Mouse (Mus musculus) forebrain, embryonic 11.5 days (tissue): ENCODE measurements around the gene Grik5. TPM values are rescaled to one million over a fixed set of nuclear protein-coding genes. Genes with fewer than 3 reads are reported as not detected.

Experiments
- ATAC-seq: fragments of 200-750 bp; cut with Nextera tagmentation; replicated peaks from 2 replicates; pipeline ENCODE4 v1.8.0; 2017; ENCODE audit warnings: moderate TSS enrichment; ENCODE audit not compliant: low FRiP score
- DNase-seq: peaks from one replicate; pipeline ENCODE4 v3.0.0-alpha.2; 2017; ENCODE audit warnings: low spot score
- H3K27ac ChIP-seq: fragments of 300-500 bp; sonication (generic); 2 replicates; pipeline ENCODE4 v1.5.1; 2014; ENCODE audit warnings: low read depth, low read length
- H3K27me3 ChIP-seq: fragments of 300-500 bp; sonication (generic); 2 replicates; pipeline ENCODE4 v1.6.1; 2014; ENCODE audit warnings: mild to moderate bottlenecking, low read length, mixed read lengths; ENCODE audit not compliant: control insufficient read depth, insufficient read depth
- H3K36me3 ChIP-seq: fragments of 300-500 bp; sonication (generic); 2 replicates; pipeline ENCODE4 v1.6.1; 2014; ENCODE audit warnings: mild to moderate bottlenecking, low read length, moderate library complexity, mixed read lengths; ENCODE audit not compliant: control insufficient read depth, insufficient read depth
- H3K4me1 ChIP-seq: fragments of 300-500 bp; sonication (generic); replicated peaks from 2 replicates; pipeline ENCODE4 v1.6.1; 2014; ENCODE audit warnings: low read length, mixed read lengths; ENCODE audit not compliant: control insufficient read depth, insufficient read depth
- H3K4me2 ChIP-seq: fragments of 300-500 bp; sonication (generic); 2 replicates; pipeline ENCODE4 v1.6.1; 2014; ENCODE audit warnings: low read depth, mild to moderate bottlenecking, low read length, moderate library complexity, mixed read lengths; ENCODE audit not compliant: severe bottlenecking
- H3K4me3 ChIP-seq: fragments of 300-500 bp; sonication (generic); 2 replicates; pipeline ENCODE4 v1.5.1; 2014; ENCODE audit warnings: low read depth, low read length
- H3K9ac ChIP-seq: fragments of 300-500 bp; sonication (generic); 2 replicates; pipeline ENCODE4 v1.6.1; 2014; ENCODE audit warnings: low read length
- H3K9me3 ChIP-seq: fragments of 300-500 bp; sonication (generic); 2 replicates; pipeline ENCODE4 v1.6.1; 2016; ENCODE audit warnings: low read length, mixed read lengths; ENCODE audit not compliant: control insufficient read depth
- WGBS: fragments of 180-500 bp; shearing (Covaris S2); extraction: QIAGEN DNeasy Blood & Tissue Kit; methylation state at CpG from one replicate; pipeline ENCODE4 v1.1.7; 2014; 5-methylcytosine and 5-hydroxymethylcytosine counted together
- polyA plus RNA-seq: library from polyadenylated mRNA; unstranded; fragments of >200 nt; fragmentation: Nextera tagmentation; extraction: Ambion mirVana; gene quantifications from 2 replicates; pipeline ENCODE4 v1.2.1, GENCODE M21; 2014

The Grik5 gene
- polyA plus RNA-seq, 1 experiment from 2014 or later = 13.6 TPM

- H3K27me3 ChIP-seq = peaks cover 50% of the 10 kb centered on the region
- 6% methylated on average over 20 of the region's 20 CpGs for WGBS
- peak overlapping the region; percentile 24; the same call in 1 of the 2 replicates for H3K4me2 ChIP-seq
- DNase-seq (no peak), ATAC-seq (no peak)
- H3K36me3 ChIP-seq = no peaks in the 10 kb centered on the region; the same call in 1 of the 2 replicates
- H3K4me1 ChIP-seq = peaks cover 25% of the 10 kb centered on the region
- no peaks in the 10 kb centered on the region for H3K9me3 ChIP-seq
- 0 out of 2 replicates have a peak overlapping the region, but pooled peaks have one; percentile 1 for H3K4me3 ChIP-seq
- peak overlapping the region; percentile 74 for H3K27ac ChIP-seq
- H3K9ac ChIP-seq = no peak overlapping the region; the same call in 1 of the 2 replicates
Observed at GRCm38 (mm10) chr7:25009099-25009700, 62.9 kb downstream of the Grik5 start.

- Histone ChIP-seq H3K4me2 (peak overlapping the region; percentile 24; the same call in 1 of the 2 replicates), H3K36me3 (no peaks in the 10 kb centered on the region; the same call in 1 of the 2 replicates), H3K4me1 (peaks cover 25% of the 10 kb centered on the region), H3K27ac (peak overlapping the region; percentile 74), H3K9me3 (no peaks in the 10 kb centered on the region), H3K4me3 (0 out of 2 replicates have a peak overlapping the region, but pooled peaks have one; percentile 1), H3K27me3 (peaks cover 50% of the 10 kb centered on the region), H3K9ac (no peak overlapping the region)
- no peak for ATAC-seq
- 4% methylated on average over 17 of the region's 17 CpGs for WGBS
- peak; percentile 83 for DNase-seq
Observed at GRCm38 (mm10) chr7:25008635-25009034, 63.5 kb downstream of the Grik5 start.

GRCm38 (mm10) chr7:25007609-25008374 lies 64.4 kb downstream of the Grik5 start:
- DNase-seq = peak; percentile 70
- Histone ChIP-seq H3K36me3 (no peaks in the 10 kb centered on the region), H3K27ac (peak overlapping the region; percentile 74), H3K9me3 (no peaks in the 10 kb centered on the region), H3K27me3 (peaks cover 50% of the 10 kb centered on the region), H3K9ac (no peak overlapping the region; the same call in 1 of the 2 replicates), H3K4me3 (no peak overlapping the region), H3K4me2 (no peak overlapping the region), H3K4me1 (peaks cover 25% of the 10 kb centered on the region)
- ATAC-seq = no peak
- WGBS = 17% methylated on average over 8 of the region's 8 CpGs

DNA sequence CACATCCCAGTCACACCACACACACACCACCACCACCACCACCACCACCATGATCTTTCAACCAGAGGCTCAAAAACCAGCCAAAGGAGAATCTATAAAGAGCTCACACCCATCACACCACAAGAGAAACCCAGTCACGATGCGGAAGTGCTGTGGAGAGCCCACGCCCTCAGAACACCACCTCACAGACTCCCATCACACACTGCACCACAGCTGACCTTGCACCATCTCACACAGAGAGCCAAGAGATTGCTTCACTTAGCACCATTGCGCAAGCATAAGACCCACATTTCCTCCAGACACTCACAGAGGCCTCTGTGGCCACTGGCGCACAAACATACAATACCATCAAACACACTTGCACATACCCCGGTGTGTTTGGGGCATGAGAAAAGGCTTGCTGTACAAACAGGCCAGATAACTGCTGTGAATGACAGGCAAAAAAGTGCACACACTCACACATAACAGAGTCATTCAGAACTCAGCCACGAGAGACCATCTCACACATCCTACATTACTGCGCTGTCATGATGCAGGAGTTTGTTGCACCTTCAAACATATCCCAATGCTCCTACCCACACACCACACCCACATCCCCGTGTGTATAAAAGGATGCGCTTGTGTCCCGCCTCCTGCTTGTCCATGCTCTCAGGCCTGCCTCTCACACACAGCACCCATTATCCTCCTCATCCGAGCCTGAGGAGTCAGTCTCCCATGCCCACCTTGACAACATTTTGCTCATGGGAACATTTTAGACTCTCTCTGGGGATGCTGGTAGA lies 65.4 kb downstream of the Grik5 start:
- no peak overlapping the region for H3K4me2 ChIP-seq
- H3K9me3 ChIP-seq = no peaks in the 10 kb centered on the region
- H3K36me3 ChIP-seq = no peaks in the 10 kb centered on the region
- H3K27ac ChIP-seq = 0 out of 2 replicates have a peak overlapping the region, but pooled peaks have one; percentile 12
- no peak overlapping the region for H3K4me3 ChIP-seq
- no peak overlapping the region for H3K9ac ChIP-seq
- DNase-seq (no peak), ATAC-seq (no peak)
- H3K4me1 ChIP-seq = peaks cover 25% of the 10 kb centered on the region
- WGBS = 83% methylated on average over 12 of the region's 12 CpGs
- H3K27me3 ChIP-seq = peaks cover 49% of the 10 kb centered on the region

DNA sequence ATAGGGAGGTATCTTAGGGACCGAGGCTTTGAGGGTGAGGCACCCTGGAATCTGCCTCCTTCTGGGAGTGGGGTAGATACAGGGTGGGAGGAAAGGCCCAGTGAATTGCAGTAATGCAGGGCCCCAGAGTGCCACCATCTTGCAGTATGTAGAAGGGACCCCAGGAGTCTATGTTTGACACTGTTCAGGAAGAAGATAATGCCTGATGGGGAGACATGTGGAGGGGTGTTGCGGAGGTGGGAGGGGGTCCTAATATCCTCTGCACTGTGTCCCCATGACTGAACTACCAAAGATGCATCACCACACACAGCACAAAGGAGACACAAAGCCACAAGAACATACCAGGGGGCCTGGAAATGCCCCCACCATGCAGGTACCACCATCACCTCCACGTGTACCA lies 66.0 kb downstream of the Grik5 start:
- 66% methylated on average over 3 of the region's 3 CpGs for whole genome bisulfite sequencing
- H3K4me2 ChIP-seq = peak overlapping the region; percentile 95
- peaks cover 25% of the 10 kb centered on the region for H3K4me1 ChIP-seq
- H3K27ac ChIP-seq = no peak overlapping the region
- peak overlapping the region; percentile 65 for H3K9ac ChIP-seq
- no peaks in the 10 kb centered on the region for H3K36me3 ChIP-seq
- no peak for DNase-seq
- H3K4me3 ChIP-seq = peak overlapping the region; percentile 50
- H3K27me3 ChIP-seq = peaks cover 44% of the 10 kb centered on the region
- H3K9me3 ChIP-seq = no peaks in the 10 kb centered on the region
- no peak; the same call in 1 of the 2 replicates for ATAC-seq

DNA sequence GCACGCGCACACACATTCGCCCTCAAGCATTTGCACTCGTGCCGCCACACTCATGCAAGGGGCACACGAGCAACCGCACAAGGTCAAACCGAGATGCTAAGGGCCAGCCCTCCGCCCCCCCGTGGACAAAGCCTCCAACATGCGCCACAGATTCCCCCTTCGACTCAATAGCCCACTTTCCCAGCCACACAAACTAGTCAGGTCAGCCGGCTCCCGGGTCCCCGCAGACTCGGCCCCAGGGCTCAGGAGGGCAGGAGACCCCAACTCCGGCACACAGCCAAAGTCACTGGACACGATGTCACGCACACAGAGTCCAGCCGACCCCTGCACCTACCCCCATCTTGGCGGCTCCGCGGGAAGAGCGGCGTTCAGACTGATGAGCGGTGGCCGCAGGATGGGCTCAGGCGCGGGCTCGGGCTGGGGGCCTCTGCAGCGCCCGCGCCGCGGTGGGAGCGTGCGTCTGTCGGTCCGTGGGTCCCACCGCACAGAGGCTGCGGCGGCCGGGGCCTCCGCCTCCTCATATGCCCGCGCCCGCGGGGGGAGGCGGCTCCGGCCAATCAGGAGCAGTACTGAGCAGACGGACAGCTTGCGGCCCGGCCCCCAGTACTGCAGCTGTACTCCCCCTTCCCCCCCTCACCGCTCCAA lies 66.6 kb downstream of the Grik5 start, which contains the start of gene Atp1a3:
Atp1a3 (minus strand) TSS at position 538 of the 645 bp plus-strand sequence.
- peaks cover 40% of the 10 kb centered on the region for H3K27me3 ChIP-seq
- peak within 1 kb of the TSS; percentile 50 for H3K4me3 ChIP-seq
- peaks cover 24% of the 10 kb centered on the region for H3K4me1 ChIP-seq
- H3K36me3 ChIP-seq = no peaks in the 10 kb centered on the region
- no peak within 1 kb of the TSS for H3K27ac ChIP-seq
- H3K9ac ChIP-seq = peak within 1 kb of the TSS; percentile 65
- H3K4me2 ChIP-seq = peak within 1 kb of the TSS; percentile 95
- DNase-seq (peak; percentile 78), ATAC-seq (peak; percentile 82)
- under 1% methylated on average over 50 of the region's 54 CpGs for WGBS
- no peaks in the 10 kb centered on the region for H3K9me3 ChIP-seq

- H3K27me3 ChIP-seq = peaks cover 33% of the 10 kb centered on the region
- WGBS = 51% methylated on average over 6 of the region's 9 CpGs
Observed at GRCm38 (mm10) chr7:25004806-25005205, 67.3 kb downstream of the Grik5 start.

More at GRCm38 (mm10) chr7:25004806-25005205, 67.3 kb downstream of the Grik5 start:
- no peaks in the 10 kb centered on the region for H3K36me3 ChIP-seq
- DNase-seq = no peak
- peak overlapping the region; percentile 95 for H3K4me2 ChIP-seq
- H3K4me1 ChIP-seq = peaks cover 22% of the 10 kb centered on the region
- no peak overlapping the region for H3K27ac ChIP-seq
- H3K9ac ChIP-seq = peak overlapping the region; percentile 65
- no peak for ATAC-seq
- H3K4me3 ChIP-seq = peak overlapping the region; percentile 50
- no peaks in the 10 kb centered on the region for H3K9me3 ChIP-seq
